Mouse (Mus musculus) heart, embryonic 14.5 days (tissue): ENCODE measurements around the gene Strada. TPM values are rescaled to one million over a fixed set of nuclear protein-coding genes. Genes with fewer than 3 reads are reported as not detected.

Source experiments
- ATAC-seq: fragments of 200-750 bp; cut with Nextera tagmentation; 2 replicates; pipeline ENCODE4 v1.8.0; 2017; ENCODE audit warnings: low read depth, moderate TSS enrichment; ENCODE audit not compliant: insufficient number of reproducible peaks, insufficient read depth, low FRiP score
- H3K27ac ChIP-seq, 2 experiments: fragments of 200-500 bp in 1 of 2; fragments of 300-500 bp in 1 of 2; sonication (generic) in 1 of 2; replicated peaks in 1 of 2; 2 replicates each; pipeline ENCODE4 v1.5.1; 2012 to 2014; ENCODE audit warnings: low read depth in 2 of 2, low read length in 2 of 2, control low read depth in 1 of 2, mild to moderate bottlenecking in 1 of 2, mixed read lengths in 1 of 2; ENCODE audit not compliant: control insufficient read depth in 1 of 2, insufficient read depth in 1 of 2
- H3K27me3 ChIP-seq: fragments of 300-500 bp; sonication (generic); 2 replicates; pipeline ENCODE4 v1.6.1; 2014; ENCODE audit warnings: mild to moderate bottlenecking, low read length, control low read depth; ENCODE audit not compliant: control insufficient read depth, insufficient read depth
- H3K36me3 ChIP-seq: fragments of 300-500 bp; sonication (generic); 2 replicates; pipeline ENCODE4 v1.6.1; 2014; ENCODE audit warnings: mild to moderate bottlenecking, control low read depth, low read length, mixed read lengths; ENCODE audit not compliant: control insufficient read depth, insufficient read depth
- H3K4me1 ChIP-seq, 2 experiments: fragments of 200-500 bp in 1 of 2; fragments of 300-500 bp in 1 of 2; sonication (generic) in 1 of 2; 2 replicates each; pipeline ENCODE4 v1.6.1; 2012 to 2014; ENCODE audit warnings: low read length in 2 of 2, control low read depth in 1 of 2, mixed read lengths in 1 of 2; ENCODE audit not compliant: control insufficient read depth in 2 of 2, insufficient read depth in 2 of 2
- H3K4me2 ChIP-seq: fragments of 300-500 bp; sonication (generic); 2 replicates; pipeline ENCODE4 v1.6.1; 2014; ENCODE audit warnings: mild to moderate bottlenecking, low read length
- H3K4me3 ChIP-seq, 2 experiments: fragments of 200-500 bp in 1 of 2; fragments of 300-500 bp in 1 of 2; sonication (generic) in 1 of 2; 2 replicates each; pipeline ENCODE4 v1.5.1; 2012 to 2014; ENCODE audit warnings: low read length in 2 of 2, mild to moderate bottlenecking in 2 of 2, control low read depth in 1 of 2, low read depth in 1 of 2, moderate library complexity in 1 of 2; ENCODE audit not compliant: control insufficient read depth in 1 of 2, insufficient read depth in 1 of 2
- H3K9ac ChIP-seq: fragments of 300-500 bp; sonication (generic); 2 replicates; pipeline ENCODE4 v1.6.1; 2014; ENCODE audit warnings: mild to moderate bottlenecking, low read length
- H3K9me3 ChIP-seq: fragments of 300-500 bp; sonication (generic); 2 replicates; pipeline ENCODE4 v1.6.1; 2016; ENCODE audit warnings: low read length, control low read depth; ENCODE audit not compliant: control insufficient read depth
- WGBS: fragments of 180-500 bp; shearing (Covaris S2); extraction: QIAGEN DNeasy Blood & Tissue Kit; methylation state at CpG from one replicate; pipeline ENCODE4 v1.1.7; 2014; 5-methylcytosine and 5-hydroxymethylcytosine counted together
- polyA plus RNA-seq: library from polyadenylated mRNA; unstranded; fragments of >200 nt; fragmentation: Nextera tagmentation; extraction: Ambion mirVana; gene quantifications from 2 replicates; pipeline ENCODE4 v1.2.1, GENCODE M21; 2014

The Strada gene
- polyA plus RNA-seq, 1 experiment from 2014 or later = 21.8 TPM

GRCm38 (mm10) chr11:106159921-106160840 is 41.8 kb downstream of the Strada start:
- Histone ChIP-seq H3K27ac (peak overlapping the region; percentile 88 to 89), H3K27me3 (no peaks in the 10 kb centered on the region), H3K36me3 (peaks cover 42% of the 10 kb centered on the region), H3K4me2 (peak overlapping the region; percentile 95), H3K9ac (peak overlapping the region; percentile 92), H3K4me1 (peaks cover 14 to 27% of the 10 kb centered on the region in 2 experiments), H3K9me3 (no peaks in the 10 kb centered on the region), H3K4me3 (peak overlapping the region; percentile 84 to 91)
- ATAC-seq = peak; percentile 75
- under 1% methylated on average over 74 of the region's 106 CpGs for WGBS

GRCm38 (mm10) chr11:106159216-106159920 is 42.6 kb downstream of the Strada start:
- H3K36me3 ChIP-seq = peaks cover 43% of the 10 kb centered on the region
- no peaks in the 10 kb centered on the region for H3K27me3 ChIP-seq
- peak overlapping the region; percentile 92 for H3K9ac ChIP-seq
- peak; percentile 54 for ATAC-seq
- H3K9me3 ChIP-seq = no peaks in the 10 kb centered on the region
- H3K27ac ChIP-seq = peak overlapping the region; percentile 66 to 88
- H3K4me2 ChIP-seq = peak overlapping the region; percentile 95
- WGBS = 2% methylated on average over 24 of the region's 25 CpGs
- peak overlapping the region; percentile 84 to 91 for H3K4me3 ChIP-seq
- peaks cover 14 to 27% of the 10 kb centered on the region in 2 experiments for H3K4me1 ChIP-seq

GRCm38 (mm10) chr11:106158930-106159215 is 43.1 kb downstream of the Strada start:
- Histone ChIP-seq H3K4me1 (peaks cover 14 to 27% of the 10 kb centered on the region in 2 experiments), H3K4me3 (peak overlapping the region; percentile 84 to 91), H3K9ac (peak overlapping the region; percentile 92), H3K4me2 (peak overlapping the region; percentile 95), H3K9me3 (no peaks in the 10 kb centered on the region), H3K27me3 (no peaks in the 10 kb centered on the region), H3K36me3 (peaks cover 44% of the 10 kb centered on the region), H3K27ac (peak overlapping the region; percentile 40 to 88; a peak in 2 of 4 replicates)
- ATAC-seq = no peak
- 45% methylated on average over 9 of the region's 9 CpGs for WGBS

- Histone ChIP-seq H3K4me1 (peaks cover 12 to 27% of the 10 kb centered on the region in 2 experiments), H3K9ac (peak overlapping the region; percentile 92; the same call in 1 of the 2 replicates), H3K9me3 (no peaks in the 10 kb centered on the region), H3K27ac (peak overlapping the region in 1 of 2 experiments; percentile 88; a peak in 1 of 4 replicates), H3K36me3 (peaks cover 44% of the 10 kb centered on the region), H3K4me2 (peak overlapping the region; percentile 95), H3K27me3 (no peaks in the 10 kb centered on the region), H3K4me3 (peak overlapping the region; percentile 84 to 91; a peak in 3 of 4 replicates)
- ATAC-seq = no peak
- 63% methylated on average over 14 of the region's 14 CpGs for WGBS
These were observed 43.7 kb downstream of the Strada start for GRCm38 (mm10) chr11:106158081-106158929.

- H3K36me3 ChIP-seq = peaks cover 55% of the 10 kb centered on the region
- WGBS = 78% methylated on average over 7 of the region's 7 CpGs
- peaks cover 12 to 27% of the 10 kb centered on the region in 2 experiments for H3K4me1 ChIP-seq
These were observed 44.8 kb downstream of the Strada start for GRCm38 (mm10) chr11:106157154-106157553.

GRCm38 (mm10) chr11:106156257-106156656 is 45.7 kb downstream of the Strada start:
- H3K9me3 ChIP-seq = no peaks in the 10 kb centered on the region
- 96% methylated on average over 1 of the region's 1 CpGs for WGBS
- H3K4me1 ChIP-seq = peaks cover 12 to 26% of the 10 kb centered on the region in 2 experiments
- H3K27me3 ChIP-seq = no peaks in the 10 kb centered on the region
- H3K9ac ChIP-seq = no peak overlapping the region
- H3K27ac ChIP-seq = no peak overlapping the region
- H3K4me3 ChIP-seq = no peak overlapping the region
- no peak overlapping the region for H3K4me2 ChIP-seq
- ATAC-seq = no peak
- H3K36me3 ChIP-seq = peaks cover 64% of the 10 kb centered on the region

More at GRCm38 (mm10) chr11:106157154-106157553, 44.8 kb downstream of the Strada start:
- H3K4me2 ChIP-seq = no peak overlapping the region
- no peaks in the 10 kb centered on the region for H3K9me3 ChIP-seq
- no peaks in the 10 kb centered on the region for H3K27me3 ChIP-seq
- H3K4me3 ChIP-seq = no peak overlapping the region
- no peak overlapping the region for H3K9ac ChIP-seq
- no peak for ATAC-seq
- H3K27ac ChIP-seq = no peak overlapping the region

GRCm38 (mm10) chr11:106155761-106156160 is 46.2 kb downstream of the Strada start:
- Histone ChIP-seq H3K9ac (no peak overlapping the region), H3K9me3 (no peaks in the 10 kb centered on the region), H3K27me3 (no peaks in the 10 kb centered on the region), H3K4me1 (peaks cover 7 to 21% of the 10 kb centered on the region in 2 experiments), H3K4me3 (no peak overlapping the region), H3K36me3 (peaks cover 69% of the 10 kb centered on the region), H3K4me2 (no peak overlapping the region), H3K27ac (no peak overlapping the region)
- no peak for ATAC-seq
- WGBS = 74% methylated on average over 3 of the region's 3 CpGs
